Mouse (Mus musculus) ES-Bruce4 (cell line): ENCODE data around the gene Inpp5e. TPM values are rescaled to one million over a fixed set of nuclear protein-coding genes. Genes with fewer than 3 reads are reported as not detected.

Source experiments
- H3K27ac ChIP-seq: 2 replicates; pipeline ENCODE4 v1.5.1; 2012; ENCODE audit warnings: low read length, inconsistent platforms; ENCODE audit not compliant: insufficient read depth
- H3K27me3 ChIP-seq: 2 replicates; pipeline ENCODE4 v1.6.1; 2012; ENCODE audit warnings: mild to moderate bottlenecking, low read length, inconsistent platforms; ENCODE audit not compliant: control insufficient read depth, poor library complexity, insufficient read depth, severe bottlenecking
- H3K36me3 ChIP-seq: 2 replicates; pipeline ENCODE4 v1.6.1; 2012; ENCODE audit warnings: inconsistent platforms, mild to moderate bottlenecking, low read length, moderate library complexity; ENCODE audit not compliant: control insufficient read depth, poor library complexity, insufficient read depth, severe bottlenecking
- H3K4me1 ChIP-seq: one replicate; pipeline ENCODE4 v1.8.1; 2011; ENCODE audit warnings: low read length; ENCODE audit not compliant: control insufficient read depth, insufficient read depth
- H3K4me3 ChIP-seq: 2 replicates; pipeline ENCODE4 v1.5.1; 2011; ENCODE audit warnings: low read depth, mild to moderate bottlenecking, low read length
- H3K9ac ChIP-seq: 2 replicates; pipeline ENCODE4 v1.6.1; 2012; ENCODE audit warnings: low read depth, mild to moderate bottlenecking, inconsistent platforms; ENCODE audit not compliant: poor library complexity, severe bottlenecking
- H3K9me3 ChIP-seq: replicated peaks from 2 replicates; pipeline ENCODE4 v1.6.1; 2012; ENCODE audit warnings: mild to moderate bottlenecking, low read length, inconsistent platforms; ENCODE audit not compliant: control insufficient read depth, poor library complexity, insufficient read depth, severe bottlenecking
- CTCF ChIP-seq: IDR thresholded peaks from one replicate; pipeline ENCODE4 v1.8.1; 2011; ENCODE audit warnings: low read depth, low read length
- EP300 ChIP-seq: IDR thresholded peaks from 2 replicates; pipeline ENCODE4 v1.6.1; 2011; ENCODE audit warnings: low read depth, low read length; ENCODE audit not compliant: insufficient read depth
- POLR2A ChIP-seq: IDR thresholded peaks from one replicate; pipeline ENCODE4 v1.8.1; 2011; ENCODE audit warnings: low read length; ENCODE audit not compliant: insufficient read depth
- polyA plus RNA-seq: library from polyadenylated mRNA; stranded (reverse); fragments of >200 nt; gene quantifications from 2 replicates; pipeline ENCODE4 v1.2.4, GENCODE M21; 2011; ENCODE audit warnings: low read depth; ENCODE audit not compliant: missing spikeins, insufficient read depth, insufficient read length

Inpp5e gene
- polyA plus RNA-seq, 1 experiment: 15.3 TPM

GRCm38 (mm10) chr2:26348241-26348640 lies 60.8 kb downstream of the Inpp5e start:
- Histone ChIP-seq H3K4me3 (no peak overlapping the region), H3K9me3 (no peaks in the 10 kb centered on the region), H3K4me1 (peaks cover 4% of the 10 kb centered on the region), H3K27me3 (no peaks in the 10 kb centered on the region), H3K27ac (no peak overlapping the region), H3K9ac (no peak overlapping the region), H3K36me3 (no peaks in the 10 kb centered on the region)
- no peak for TF ChIP-seq POLR2A
- TF ChIP-seq CTCF: no peak
- no peak for TF ChIP-seq EP300

Other genes with a start within 250 kb of the Inpp5e start
- gene Lhx3, start 200.9 kb downstream of the Inpp5e start, polyA plus RNA-seq: not detected in 2 replicates
- 17.2 and 18.0 TPM in 2 replicates for gene Qsox2, start 171.7 kb downstream of the Inpp5e start, polyA plus RNA-seq
- gene Ccdc187, start 114.6 kb downstream of the Inpp5e start, polyA plus RNA-seq: 0.06 TPM in 1 of 2 replicates, not detected in the other
- gene Gpsm1, start 93.7 kb downstream of the Inpp5e start, polyA plus RNA-seq: 16.3 and 16.5 TPM in 2 replicates
- 9.8 and 10.4 TPM in 2 replicates for gene Dnlz, start 57.1 kb downstream of the Inpp5e start, polyA plus RNA-seq
- gene Card9, start 48.3 kb downstream of the Inpp5e start, polyA plus RNA-seq: not detected in 2 replicates
- gene Snapc4, start 28.6 kb downstream of the Inpp5e start, polyA plus RNA-seq: 51.4 and 54.3 TPM in 2 replicates
- gene Entr1, start 19.9 kb downstream of the Inpp5e start, polyA plus RNA-seq: 68.4 and 83.0 TPM in 2 replicates
- 161 and 167 TPM in 2 replicates for gene Pmpca, start 19.9 kb downstream of the Inpp5e start, polyA plus RNA-seq
- 51.5 and 55.5 TPM in 2 replicates for gene Sec16a, start 36.0 kb upstream of the Inpp5e start, polyA plus RNA-seq
- 31.1 and 31.9 TPM in 2 replicates for gene Notch1, start 107.5 kb upstream of the Inpp5e start, polyA plus RNA-seq
- gene Egfl7, start 170.8 kb upstream of the Inpp5e start, polyA plus RNA-seq: 37.7 and 41.1 TPM in 2 replicates
- gene Gm20532, start 177.4 kb upstream of the Inpp5e start, polyA plus RNA-seq: not detected in 2 replicates
- gene Agpat2, start 195.2 kb upstream of the Inpp5e start, polyA plus RNA-seq: 19.7 and 21.0 TPM in 2 replicates
- gene Fam69b, start 219.3 kb upstream of the Inpp5e start, polyA plus RNA-seq: 4.9 and 5.3 TPM in 2 replicates